Mouse (Mus musculus): Measurements from ENCODE around the gene BC048562. TPM values are rescaled to one million over a fixed set of nuclear protein-coding genes. Genes with fewer than 3 reads are reported as not detected.

The BC048562 gene
- total and polyA plus RNA-seq, 3 experiments: not detected

GRCm38 (mm10) chr9:108485301-108485875 is 49.1 kb downstream of the BC048562 start:
- Histone ChIP-seq H3K4me3 (ENCODE audit: control insufficient read depth in 1 of 2, insufficient read depth in 1 of 2, low read depth in 2 of 2, low read length in 2 of 2) (no peak overlapping the region), H3K27ac (ENCODE audit: control insufficient read depth, low read depth, low read length) (no peak overlapping the region), H3K9me3 (replicated peaks; ENCODE audit: insufficient read depth, low read length) (no peaks in the 10 kb centered on the region), H3K9ac (ENCODE audit: control insufficient read depth, low read depth, low read length, poor library complexity, severe bottlenecking) (no peak overlapping the region), H3K27me3 (ENCODE audit: control insufficient read depth in 1 of 2, insufficient read depth in 2 of 2, low read length in 2 of 2) (no peaks in the 10 kb centered on the region), H3K4me1 (ENCODE audit: control insufficient read depth in 1 of 2, insufficient read depth in 2 of 2, low read length in 2 of 2) (peaks cover 0 to 5% of the 10 kb centered on the region in 2 experiments; a peak in 2 of 4 replicates), H3K79me2 (ENCODE audit: control insufficient read depth, insufficient read depth, low read length, poor library complexity) (no peaks in the 10 kb centered on the region), H3K36me3 (ENCODE audit: control insufficient read depth in 1 of 2, insufficient read depth in 2 of 2, low read length in 2 of 2) (no peaks in the 10 kb centered on the region)
- DNase-seq (ENCODE audit: low read depth, low spot score): no peak
- TF ChIP-seq RAD21 (IDR thresholded peaks at IDR 0.05; ENCODE audit: low read depth, low read length) (no peak), SIN3A (IDR thresholded peaks at IDR 0.05; ENCODE audit: low read length) (no peak), HCFC1 (IDR thresholded peaks at IDR 0.05; ENCODE audit: low read depth, low read length) (no peak), MAFK (IDR thresholded peaks at IDR 0.05; ENCODE audit: borderline replicate concordance, low read depth, low read length) (no peak), EP300 (IDR thresholded peaks at IDR 0.05; ENCODE audit: low read depth in 1 of 2, low read length in 2 of 2) (no peak)

GRCm38 (mm10) chr9:108486973-108487530 is 50.8 kb downstream of the BC048562 start:
- H3K27me3 ChIP-seq (ENCODE audit: control insufficient read depth in 1 of 2, insufficient read depth in 2 of 2, low read length in 2 of 2): no peaks in the 10 kb centered on the region
- H3K9ac ChIP-seq (ENCODE audit: control insufficient read depth, low read depth, low read length, poor library complexity, severe bottlenecking): no peak overlapping the region
- H3K79me2 ChIP-seq (ENCODE audit: control insufficient read depth, insufficient read depth, low read length, poor library complexity): peaks cover 13% of the 10 kb centered on the region
- H3K36me3 ChIP-seq (ENCODE audit: control insufficient read depth in 1 of 2, insufficient read depth in 2 of 2, low read length in 2 of 2): peaks cover 0 to 3% of the 10 kb centered on the region in 2 experiments; a peak in 1 of 4 replicates
- peaks cover 4 to 8% of the 10 kb centered on the region in 2 experiments for H3K4me1 ChIP-seq (ENCODE audit: control insufficient read depth in 1 of 2, insufficient read depth in 2 of 2, low read length in 2 of 2)
- H3K27ac ChIP-seq (ENCODE audit: control insufficient read depth, low read depth, low read length): no peak overlapping the region
- DNase-seq (ENCODE audit: low read depth, low spot score): no peak
- no peaks in the 10 kb centered on the region for H3K9me3 ChIP-seq (replicated peaks; ENCODE audit: insufficient read depth, low read length)
- no peak for TF ChIP-seq MAZ (IDR thresholded peaks at IDR 0.05; ENCODE audit: low read depth, low read length)
- no peak for TF ChIP-seq NRF1 (IDR thresholded peaks at IDR 0.05; ENCODE audit: insufficient read depth, low read depth, low read length, poor library complexity, severe bottlenecking)
- no peak for TF ChIP-seq KAT2A (conservative IDR thresholded peaks at IDR 0.05; ENCODE audit: low read depth, low read length)
- no peak for TF ChIP-seq MYC (IDR thresholded peaks at IDR 0.05; ENCODE audit: low read depth, low read length)
- TF ChIP-seq TBP (IDR thresholded peaks at IDR 0.05; ENCODE audit: low read depth, low read length): no peak
- TF ChIP-seq ZMIZ1 (IDR thresholded peaks at IDR 0.05; ENCODE audit: low read depth, low read length): no peak
- no peak for TF ChIP-seq ELF1 (IDR thresholded peaks at IDR 0.05; ENCODE audit: low read depth, low read length)
- TF ChIP-seq HCFC1 (IDR thresholded peaks at IDR 0.05; ENCODE audit: low read depth, low read length): no peak
- no peak for TF ChIP-seq GABPA (IDR thresholded peaks at IDR 0.05; ENCODE audit: low read depth, low read length)
- TF ChIP-seq USF2 (IDR thresholded peaks at IDR 0.05; ENCODE audit: borderline replicate concordance in 1 of 2, insufficient read depth in 1 of 2, low read depth in 1 of 2, low read length in 2 of 2): no peak
- TF ChIP-seq MXI1 (IDR thresholded peaks at IDR 0.05; ENCODE audit: low read depth, low read length): no peak
- TF ChIP-seq MAX (IDR thresholded peaks at IDR 0.05; ENCODE audit: low read length): no peak
- TF ChIP-seq CTCF (IDR thresholded peaks at IDR 0.05 in 2 of 3, conservative IDR thresholded peaks at IDR 0.05 in 1 of 3; ENCODE audit: control insufficient read depth in 1 of 3, insufficient read depth in 1 of 3, low read depth in 2 of 3, low read length in 3 of 3, poor library complexity in 1 of 3, severe bottlenecking in 1 of 3): no peak
- no peak for TF ChIP-seq MYB (IDR thresholded peaks at IDR 0.05; ENCODE audit: low read depth, low read length)
- no peak for TF ChIP-seq E2F4 (IDR thresholded peaks at IDR 0.05; ENCODE audit: borderline replicate concordance, low read depth, low read length)
- no peak for TF ChIP-seq RAD21 (IDR thresholded peaks at IDR 0.05; ENCODE audit: low read depth, low read length)
- no peak for TF ChIP-seq CHD1 (IDR thresholded peaks at IDR 0.05; ENCODE audit: low read depth, low read length)
- TF ChIP-seq UBTF (IDR thresholded peaks at IDR 0.05; ENCODE audit: borderline replicate concordance, insufficient read depth, low read depth, low read length): no peak
- H3K4me3 ChIP-seq (ENCODE audit: control insufficient read depth in 1 of 2, insufficient read depth in 1 of 2, low read depth in 2 of 2, low read length in 2 of 2): no peak overlapping the region
